Mouse (Mus musculus): Measurements from ENCODE around the gene Adam19.

DNA sequence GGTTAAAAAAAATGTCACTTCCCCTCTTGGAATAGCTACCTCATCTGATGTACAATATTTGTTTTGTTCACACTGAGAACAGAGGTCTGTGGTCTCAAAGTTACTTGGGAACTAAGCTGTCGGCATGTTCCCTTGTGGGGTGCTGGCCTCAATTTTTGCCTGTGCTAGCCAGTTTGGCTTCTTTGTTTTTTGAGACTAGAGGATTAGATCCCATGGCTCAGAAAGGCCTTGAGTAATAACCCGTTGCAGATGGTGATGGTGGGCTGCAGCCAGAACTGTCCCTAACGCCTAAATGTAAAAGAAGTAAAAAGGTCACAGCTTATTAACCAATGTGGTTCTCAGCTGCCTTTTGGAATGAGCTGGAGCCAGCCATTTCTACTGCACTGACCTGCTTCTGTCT is 57.4 kb downstream of the Adam19 start:
- TF ChIP-seq CTCF (IDR thresholded peaks at IDR 0.05; ENCODE audit: control insufficient read depth, insufficient read depth, insufficient read length) (no peak), MAX (IDR thresholded peaks at IDR 0.05) (no peak), USF1 (IDR thresholded peaks at IDR 0.05; ENCODE audit: low read depth) (no peak)

Measured in C2C12 (cell line).